Mouse (Mus musculus) adrenal gland, postnatal 4 days (tissue): ENCODE data around the gene Pcdh15. TPM values are rescaled to one million over a fixed set of nuclear protein-coding genes. Genes with fewer than 3 reads are reported as not detected.

Experiments used
- DNase-seq, 2 experiments: peaks; one replicate each; pipeline ENCODE4 v3.0.0; 2021 to 2022; ENCODE audit warnings: low spot score in 2 of 2, mixed read lengths in 2 of 2
- total RNA-seq, 2 experiments: library from RNA; stranded (reverse); gene quantifications; 2 replicates each; pipeline ENCODE4 v1.2.3; 2021

Gene Pcdh15
- total RNA-seq, 2 experiments from 2014 or later: 6.0 to 8.3 TPM

- DNase-seq: no peak
Observed at GRCm38 (mm10) chr10:73333426-73333825, 234.3 kb downstream of the Pcdh15 start.

- no peak for DNase-seq
Observed at GRCm38 (mm10) chr10:73379001-73379400, 279.9 kb downstream of the Pcdh15 start.

GRCm38 (mm10) chr10:73384003-73384402 lies 284.9 kb downstream of the Pcdh15 start:
- DNase-seq: no peak

- no peak for DNase-seq
Observed at GRCm38 (mm10) chr10:73400426-73400825, 301.3 kb downstream of the Pcdh15 start.

GRCm38 (mm10) chr10:73425408-73425807 lies 326.3 kb downstream of the Pcdh15 start:
- DNase-seq: no peak

- no peak for DNase-seq
Observed at GRCm38 (mm10) chr10:73431345-73431744, 332.2 kb downstream of the Pcdh15 start.

GRCm38 (mm10) chr10:73484082-73484481 lies 384.9 kb downstream of the Pcdh15 start:
- no peak for DNase-seq

GRCm38 (mm10) chr10:73491654-73492053 lies 392.5 kb downstream of the Pcdh15 start:
- no peak for DNase-seq

- no peak for DNase-seq
Observed at GRCm38 (mm10) chr10:73514846-73515245, 415.7 kb downstream of the Pcdh15 start.

- no peak for DNase-seq
Observed at GRCm38 (mm10) chr10:73515742-73516141, 416.6 kb downstream of the Pcdh15 start.

- DNase-seq: no peak
Observed at GRCm38 (mm10) chr10:73519438-73519837, 420.3 kb downstream of the Pcdh15 start.

GRCm38 (mm10) chr10:73552831-73553230 lies 453.7 kb downstream of the Pcdh15 start:
- no peak for DNase-seq

GRCm38 (mm10) chr10:73564216-73564615 lies 465.1 kb downstream of the Pcdh15 start:
- DNase-seq: peak; percentile 2 to 13

- no peak for DNase-seq
Observed at GRCm38 (mm10) chr10:73574711-73575297, 475.7 kb downstream of the Pcdh15 start.

- no peak for DNase-seq
Observed at GRCm38 (mm10) chr10:73667501-73667900, 568.4 kb downstream of the Pcdh15 start.

GRCm38 (mm10) chr10:73700519-73701286 lies 601.6 kb downstream of the Pcdh15 start:
- DNase-seq: no peak

GRCm38 (mm10) chr10:73725566-73726240 lies 626.6 kb downstream of the Pcdh15 start:
- no peak for DNase-seq

- DNase-seq: no peak
Observed at GRCm38 (mm10) chr10:73733246-73733645, 634.1 kb downstream of the Pcdh15 start.

GRCm38 (mm10) chr10:73749021-73749420 lies 649.9 kb downstream of the Pcdh15 start:
- no peak for DNase-seq

- DNase-seq: no peak
Observed at GRCm38 (mm10) chr10:73753876-73754275, 654.7 kb downstream of the Pcdh15 start.

- DNase-seq: no peak
Observed at GRCm38 (mm10) chr10:73782945-73783344, 683.8 kb downstream of the Pcdh15 start.

- DNase-seq: no peak
Observed at GRCm38 (mm10) chr10:73788163-73788562, 689.0 kb downstream of the Pcdh15 start.
